Mouse (Mus musculus) stomach, embryonic 16.5 days (tissue): Measurements from ENCODE around the gene Ubc. TPM values are rescaled to one million over a fixed set of nuclear protein-coding genes. Genes with fewer than 3 reads are reported as not detected.

Experiments used
- ATAC-seq: fragments of 200-750 bp; cut with Nextera tagmentation; 2 replicates; pipeline ENCODE4 v1.8.0; 2017; ENCODE audit warnings: moderate number of reproducible peaks, moderate TSS enrichment; ENCODE audit not compliant: insufficient read depth, low FRiP score
- H3K27ac ChIP-seq: fragments of 300-500 bp; sonication (generic); 2 replicates; pipeline ENCODE4 v1.5.1; 2014; ENCODE audit warnings: low read length
- H3K27me3 ChIP-seq: fragments of 300-500 bp; sonication (generic); 2 replicates; pipeline ENCODE4 v1.6.1; 2014; ENCODE audit warnings: low read length, control low read depth, mixed read lengths; ENCODE audit not compliant: control insufficient read depth, insufficient read depth
- H3K36me3 ChIP-seq: fragments of 300-500 bp; sonication (generic); 2 replicates; pipeline ENCODE4 v1.6.1; 2014; ENCODE audit warnings: low read length; ENCODE audit not compliant: control insufficient read depth, insufficient read depth
- H3K4me1 ChIP-seq: fragments of 300-500 bp; sonication (generic); 2 replicates; pipeline ENCODE4 v1.6.1; 2014; ENCODE audit warnings: low read length, control low read depth, mixed read lengths; ENCODE audit not compliant: control insufficient read depth, insufficient read depth
- H3K4me2 ChIP-seq: fragments of 300-500 bp; sonication (generic); 2 replicates; pipeline ENCODE4 v1.6.1; 2014; ENCODE audit warnings: low read depth, low read length, mixed read lengths
- H3K4me3 ChIP-seq: fragments of 300-500 bp; sonication (generic); replicated peaks from 2 replicates; pipeline ENCODE4 v1.5.1; 2014; ENCODE audit warnings: mild to moderate bottlenecking, low read length
- H3K9ac ChIP-seq: fragments of 300-500 bp; sonication (generic); 2 replicates; pipeline ENCODE4 v1.6.1; 2014; ENCODE audit warnings: low read length
- H3K9me3 ChIP-seq: fragments of 300-500 bp; sonication (generic); replicated peaks from 2 replicates; pipeline ENCODE4 v1.6.1; 2016; ENCODE audit warnings: low read length, control low read depth; ENCODE audit not compliant: control insufficient read depth
- WGBS: fragments of 180-500 bp; shearing (Covaris S2); extraction: QIAGEN DNeasy Blood & Tissue Kit; methylation state at CpG from one replicate; pipeline ENCODE4 v1.1.7; 2014; 5-methylcytosine and 5-hydroxymethylcytosine counted together
- polyA plus RNA-seq: library from polyadenylated mRNA; unstranded; fragments of >200 nt; fragmentation: Nextera tagmentation; extraction: Ambion mirVana; gene quantifications from 2 replicates; pipeline ENCODE4 v1.2.1, GENCODE M21; 2015

Gene Ubc
- polyA plus RNA-seq, 1 experiment from 2014 or later, result 1,047 TPM

GRCm38 (mm10) chr5:125358270-125358608, 31.8 kb downstream of the Ubc start:
- 51% methylated on average over 5 of the region's 5 CpGs for WGBS
- no peak for ATAC-seq

GRCm38 (mm10) chr5:125357543-125358269, 32.3 kb downstream of the Ubc start:
- H3K36me3 ChIP-seq, result no peaks in the 10 kb centered on the region
- no peak overlapping the region; the same call in 1 of the 2 replicates for H3K4me2 ChIP-seq
- H3K9ac ChIP-seq, result no peak overlapping the region
- H3K9me3 ChIP-seq, result 0 out of 2 replicates have a peak, but pooled peaks cover 3% of the 10 kb centered on the region
- no peak overlapping the region for H3K27ac ChIP-seq
- H3K4me1 ChIP-seq, result peaks cover 3% of the 10 kb centered on the region; the same call in 1 of the 2 replicates
- no peak for ATAC-seq
- WGBS, result 65% methylated on average over 12 of the region's 12 CpGs
- no peak overlapping the region for H3K4me3 ChIP-seq
- no peaks in the 10 kb centered on the region for H3K27me3 ChIP-seq

More at GRCm38 (mm10) chr5:125358270-125358608, 31.8 kb downstream of the Ubc start:
- Histone ChIP-seq H3K36me3 (no peaks in the 10 kb centered on the region), H3K9ac (no peak overlapping the region), H3K4me3 (no peak overlapping the region), H3K27me3 (no peaks in the 10 kb centered on the region), H3K9me3 (no peaks in the 10 kb centered on the region), H3K4me2 (no peak overlapping the region; the same call in 1 of the 2 replicates), H3K4me1 (peaks cover 3% of the 10 kb centered on the region; the same call in 1 of the 2 replicates), H3K27ac (no peak overlapping the region)

DNA sequence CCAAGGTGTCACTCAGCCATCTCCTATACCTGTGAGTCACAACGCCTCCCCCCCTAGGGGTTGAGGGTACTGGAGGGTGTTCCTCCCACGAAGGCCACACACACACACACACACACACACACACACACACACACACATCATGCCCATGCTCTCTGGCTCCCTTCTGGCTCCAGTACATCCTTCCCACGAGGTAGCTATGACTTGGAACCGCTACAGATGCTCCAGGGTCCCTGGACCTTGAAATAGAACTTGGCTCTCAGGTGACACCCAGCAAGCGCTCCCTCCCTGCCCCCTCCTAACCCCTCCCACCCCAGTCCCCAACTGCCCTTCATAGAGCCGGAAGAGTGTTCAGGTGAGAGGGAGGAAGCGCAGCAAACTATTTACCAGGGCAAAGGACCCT, 34.4 kb downstream of the Ubc start:
- no peak overlapping the region for H3K27ac ChIP-seq
- WGBS, result 27% methylated on average over 7 of the region's 7 CpGs
- ATAC-seq, result no peak
- no peak overlapping the region for H3K9ac ChIP-seq
- H3K27me3 ChIP-seq, result no peaks in the 10 kb centered on the region
- H3K4me1 ChIP-seq, result peaks cover 3% of the 10 kb centered on the region; the same call in 1 of the 2 replicates
- no peaks in the 10 kb centered on the region for H3K36me3 ChIP-seq
- no peak overlapping the region for H3K4me2 ChIP-seq
- 0 out of 2 replicates have a peak, but pooled peaks cover 3% of the 10 kb centered on the region for H3K9me3 ChIP-seq
- H3K4me3 ChIP-seq, result no peak overlapping the region

- H3K4me1 ChIP-seq, result peaks cover 3% of the 10 kb centered on the region; the same call in 1 of the 2 replicates
These were observed 35.0 kb downstream of the Ubc start for GRCm38 (mm10) chr5:125354885-125355492.

GRCm38 (mm10) chr5:125352781-125353294, 37.2 kb downstream of the Ubc start:
- ATAC-seq, result no peak
- H3K27me3 ChIP-seq, result no peaks in the 10 kb centered on the region
- no peaks in the 10 kb centered on the region for H3K36me3 ChIP-seq
- H3K4me1 ChIP-seq, result 0 out of 2 replicates have a peak, but pooled peaks cover 2% of the 10 kb centered on the region
- 0 out of 2 replicates have a peak, but pooled peaks cover 3% of the 10 kb centered on the region for H3K9me3 ChIP-seq
- no peak overlapping the region for H3K27ac ChIP-seq
- H3K4me2 ChIP-seq, result no peak overlapping the region
- 96% methylated on average over 5 of the region's 5 CpGs for whole genome bisulfite sequencing
- H3K9ac ChIP-seq, result no peak overlapping the region
- H3K4me3 ChIP-seq, result no peak overlapping the region

More at GRCm38 (mm10) chr5:125354885-125355492, 35.0 kb downstream of the Ubc start:
- Histone ChIP-seq H3K4me2 (no peak overlapping the region), H3K9ac (no peak overlapping the region), H3K27ac (no peak overlapping the region), H3K9me3 (0 out of 2 replicates have a peak, but pooled peaks cover 3% of the 10 kb centered on the region), H3K4me3 (no peak overlapping the region), H3K27me3 (no peaks in the 10 kb centered on the region), H3K36me3 (no peaks in the 10 kb centered on the region)
- no peak for ATAC-seq
- WGBS, result 44% methylated on average over 7 of the region's 7 CpGs

DNA sequence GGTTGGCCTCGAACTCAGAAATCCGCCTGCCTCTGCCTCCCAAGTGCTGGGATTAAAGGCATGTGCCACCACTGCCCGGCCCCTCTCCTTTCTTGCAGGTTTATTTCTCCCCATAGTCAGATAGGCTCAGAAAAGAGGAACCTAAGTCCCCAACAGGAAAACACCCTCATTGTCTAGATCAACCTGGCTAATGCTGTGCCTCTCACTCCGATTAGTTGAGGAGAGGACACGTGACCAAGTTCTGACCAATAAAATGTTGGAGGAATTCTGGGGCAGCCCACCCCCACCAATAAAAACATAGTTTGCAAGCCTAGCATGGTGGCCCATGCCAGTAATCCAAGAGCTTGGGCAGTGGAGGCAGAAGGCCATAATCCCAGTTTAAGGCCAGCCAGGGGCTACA, 38.1 kb downstream of the Ubc start:
- no peak overlapping the region for H3K4me2 ChIP-seq
- 0 out of 2 replicates have a peak, but pooled peaks cover 2% of the 10 kb centered on the region for H3K4me1 ChIP-seq
- H3K4me3 ChIP-seq, result no peak overlapping the region
- whole genome bisulfite sequencing, result 92% methylated on average over 5 of the region's 5 CpGs
- H3K9ac ChIP-seq, result no peak overlapping the region
- no peak overlapping the region for H3K27ac ChIP-seq
- H3K36me3 ChIP-seq, result no peaks in the 10 kb centered on the region
- no peaks in the 10 kb centered on the region for H3K27me3 ChIP-seq
- no peak for ATAC-seq
- H3K9me3 ChIP-seq, result 0 out of 2 replicates have a peak, but pooled peaks cover 3% of the 10 kb centered on the region

- Histone ChIP-seq H3K4me3 (no peak overlapping the region), H3K9ac (no peak overlapping the region), H3K4me2 (no peak overlapping the region), H3K27ac (no peak overlapping the region), H3K27me3 (no peaks in the 10 kb centered on the region), H3K9me3 (0 out of 2 replicates have a peak, but pooled peaks cover 3% of the 10 kb centered on the region), H3K36me3 (no peaks in the 10 kb centered on the region), H3K4me1 (0 out of 2 replicates have a peak, but pooled peaks cover 2% of the 10 kb centered on the region)
- no peak for ATAC-seq
- 78% methylated on average over 8 of the region's 8 CpGs for WGBS
These were observed 38.9 kb downstream of the Ubc start for GRCm38 (mm10) chr5:125351057-125351456.

- 85% methylated on average over 3 of the region's 3 CpGs for WGBS
- no peak for ATAC-seq
- Histone ChIP-seq H3K9me3 (0 out of 2 replicates have a peak, but pooled peaks cover 3% of the 10 kb centered on the region), H3K27me3 (no peaks in the 10 kb centered on the region), H3K36me3 (no peaks in the 10 kb centered on the region), H3K27ac (no peak overlapping the region), H3K4me1 (0 out of 2 replicates have a peak, but pooled peaks cover 2% of the 10 kb centered on the region), H3K4me3 (no peak overlapping the region), H3K4me2 (no peak overlapping the region), H3K9ac (no peak overlapping the region)
These were observed 40.6 kb downstream of the Ubc start for GRCm38 (mm10) chr5:125349391-125349790.

DNA sequence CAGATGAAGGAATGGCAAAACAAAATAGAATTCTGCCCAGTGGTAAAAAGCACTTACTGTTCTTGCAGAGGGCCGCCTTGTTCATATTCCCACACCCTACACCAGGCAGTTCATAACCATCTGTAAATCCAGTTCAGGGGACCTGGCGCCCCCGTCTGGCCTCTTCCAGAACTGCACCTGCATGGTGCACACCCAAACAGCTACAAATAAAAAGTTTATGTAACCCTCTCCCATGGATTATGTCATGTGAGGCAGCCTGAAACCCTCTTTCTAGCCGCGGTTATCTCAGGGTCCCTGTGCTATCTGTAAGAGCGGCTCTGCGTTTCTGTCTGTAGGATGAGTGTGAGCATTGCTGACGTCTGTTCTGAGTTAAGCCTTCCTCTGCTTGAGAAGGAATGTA, 41.5 kb downstream of the Ubc start:
- Histone ChIP-seq H3K9ac (no peak overlapping the region), H3K4me3 (no peak overlapping the region), H3K9me3 (0 out of 2 replicates have a peak, but pooled peaks cover 3% of the 10 kb centered on the region), H3K27ac (no peak overlapping the region), H3K27me3 (no peaks in the 10 kb centered on the region), H3K4me1 (0 out of 2 replicates have a peak, but pooled peaks cover 2% of the 10 kb centered on the region), H3K36me3 (no peaks in the 10 kb centered on the region), H3K4me2 (no peak overlapping the region)
- ATAC-seq, result no peak
- WGBS, result 30% methylated on average over 8 of the region's 8 CpGs
